Mouse (Mus musculus) lung, adult 2 months (tissue): Measurements from ENCODE around the gene Bclaf1.

ENCODE experiments used
- CTCF ChIP-seq: fragments of 200-500 bp; IDR thresholded peaks from 2 replicates; pipeline ENCODE4 v1.5.1; 2011; ENCODE audit warnings: mild to moderate bottlenecking, low read length, control low read depth; ENCODE audit not compliant: insufficient read depth
- POLR2A ChIP-seq: fragments of 200-500 bp; IDR thresholded peaks from 2 replicates; pipeline ENCODE4 v1.6.1; 2011; ENCODE audit warnings: low read depth, mild to moderate bottlenecking, control low read depth, low read length, borderline replicate concordance; ENCODE audit errors: extremely low read depth

DNA sequence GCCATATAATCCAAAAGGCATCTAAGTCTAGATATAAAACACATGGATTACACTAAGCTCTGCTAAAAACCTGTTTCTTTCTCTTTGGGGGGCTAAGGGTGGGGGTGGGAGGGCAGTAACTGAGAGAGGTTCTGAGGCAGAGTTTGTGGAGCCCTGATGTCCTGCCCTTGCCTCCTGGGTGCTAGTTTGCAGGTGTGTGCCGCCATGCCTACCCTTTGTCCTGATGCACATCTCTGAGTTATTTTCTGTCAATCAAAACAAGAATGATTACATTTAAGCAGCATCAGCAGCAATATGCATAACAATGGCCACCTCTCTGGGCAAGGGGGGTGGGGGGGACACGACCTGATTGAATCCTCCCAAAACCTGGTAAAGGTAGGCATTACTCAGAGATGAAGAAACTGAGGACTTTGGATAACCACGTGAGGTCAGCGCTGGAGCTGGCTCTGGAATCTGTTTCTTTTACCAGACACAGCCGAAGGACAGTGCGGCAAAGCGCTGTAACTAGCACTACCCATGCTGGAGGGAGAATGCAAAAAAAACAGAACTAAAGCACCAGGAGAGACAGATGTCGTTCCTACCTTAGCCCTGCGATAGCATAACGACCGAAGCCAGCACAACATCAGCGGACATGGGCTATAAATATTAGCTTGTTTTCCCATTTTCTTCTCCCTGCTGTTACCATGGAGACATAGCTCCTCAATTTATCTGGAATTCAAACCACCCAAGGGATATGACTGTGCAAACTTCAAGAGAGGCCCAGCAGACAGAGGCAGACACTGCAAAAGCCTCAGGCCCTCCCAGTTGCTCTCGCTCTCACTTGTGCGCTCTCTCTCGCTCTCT is 26.1 kb upstream of the Bclaf1 start:
- TF ChIP-seq CTCF (no peak), POLR2A (no peak)
